Mouse (Mus musculus): ENCODE data around the gene Cox14. TPM values are rescaled to one million over a fixed set of nuclear protein-coding genes. Genes with fewer than 3 reads are reported as not detected.

The Cox14 gene
- polyA plus RNA-seq, 1 experiment, result 50.5 TPM

DNA sequence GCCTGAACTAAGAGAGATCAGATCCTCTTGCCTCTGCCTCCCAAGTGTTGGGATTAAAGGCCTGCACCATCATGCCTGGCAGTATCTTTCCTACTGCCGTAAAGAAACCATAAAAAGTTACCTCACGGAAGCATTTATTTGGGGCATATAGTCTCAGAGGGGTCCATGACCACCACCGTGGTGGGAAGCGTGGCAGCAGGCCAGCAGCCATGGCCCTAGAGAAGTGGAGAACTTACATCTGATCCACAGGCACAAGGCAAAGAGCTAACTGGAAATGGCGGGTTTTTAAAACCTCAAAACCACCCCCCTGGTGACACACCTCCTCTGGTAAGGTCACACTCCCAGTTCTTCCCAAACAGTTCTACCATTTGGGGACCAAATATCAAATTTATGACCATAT, 2.8 kb downstream of the Cox14 start:
- H3K4me1 ChIP-seq (ENCODE audit: control insufficient read depth, insufficient read depth, low read length), result peaks cover 15% of the 10 kb centered on the region
- no peak overlapping the region for H3K27ac ChIP-seq (ENCODE audit: control insufficient read depth, insufficient read depth, low read depth, low read length)
- no peak overlapping the region for H3K4me3 ChIP-seq (ENCODE audit: control insufficient read depth, low read depth, low read length)
- no peaks in the 10 kb centered on the region for H3K27me3 ChIP-seq (ENCODE audit: control insufficient read depth, insufficient read depth, low read length)
- H3K36me3 ChIP-seq (ENCODE audit: control insufficient read depth, insufficient read depth, low read length), result no peaks in the 10 kb centered on the region
- no peak for TF ChIP-seq POLR2A (IDR thresholded peaks at IDR 0.05; ENCODE audit: control insufficient read depth, low read depth, low read length)
- no peak for TF ChIP-seq CTCF (IDR thresholded peaks at IDR 0.05; ENCODE audit: control insufficient read depth, insufficient read depth, insufficient replicate concordance, low read depth, low read length)

DNA sequence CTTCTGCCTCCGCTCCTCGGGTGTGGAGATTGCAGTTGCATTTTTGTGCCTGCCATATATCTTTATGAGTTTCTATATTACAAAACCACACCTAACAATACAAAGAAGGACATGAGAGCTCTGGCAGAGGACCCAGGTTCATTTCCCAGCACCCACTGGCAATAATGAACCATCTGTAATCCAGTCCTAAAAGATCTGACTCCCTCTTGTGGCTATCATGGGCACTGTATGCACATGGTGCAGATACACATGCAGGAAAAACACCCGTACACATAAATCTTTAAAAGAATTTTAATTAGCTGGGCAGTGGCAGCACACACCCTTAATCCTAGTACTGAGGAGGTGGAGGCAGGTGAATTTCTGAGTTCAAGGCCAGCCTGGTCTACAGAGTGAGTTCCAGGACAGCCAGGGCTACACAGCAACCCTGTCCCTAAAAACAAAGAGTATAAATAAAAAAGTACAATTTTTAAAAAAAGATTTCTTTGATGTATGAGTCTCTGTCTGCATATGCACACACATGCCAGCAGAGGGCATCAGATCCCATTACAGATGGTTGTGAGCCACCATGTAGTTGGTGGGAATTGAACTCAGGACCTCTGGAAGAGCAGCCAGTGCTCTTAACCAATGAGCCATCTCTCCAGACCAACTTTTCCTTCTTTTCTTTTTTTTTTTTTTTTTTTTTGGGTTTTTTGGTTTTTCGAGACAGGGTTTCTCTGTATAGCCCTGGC, 3.8 kb downstream of the Cox14 start:
- Histone ChIP-seq H3K4me1 (ENCODE audit: control insufficient read depth, insufficient read depth, low read length) (peaks cover 6% of the 10 kb centered on the region), H3K4me3 (ENCODE audit: control insufficient read depth, low read depth, low read length) (no peak overlapping the region), H3K27me3 (ENCODE audit: control insufficient read depth, insufficient read depth, low read length) (no peaks in the 10 kb centered on the region), H3K36me3 (ENCODE audit: control insufficient read depth, insufficient read depth, low read length) (no peaks in the 10 kb centered on the region), H3K27ac (ENCODE audit: control insufficient read depth, insufficient read depth, low read depth, low read length) (no peak overlapping the region)
- TF ChIP-seq CTCF (IDR thresholded peaks at IDR 0.05; ENCODE audit: control insufficient read depth, insufficient read depth, insufficient replicate concordance, low read depth, low read length), result no peak
- TF ChIP-seq POLR2A (IDR thresholded peaks at IDR 0.05; ENCODE audit: control insufficient read depth, low read depth, low read length), result no peak

DNA sequence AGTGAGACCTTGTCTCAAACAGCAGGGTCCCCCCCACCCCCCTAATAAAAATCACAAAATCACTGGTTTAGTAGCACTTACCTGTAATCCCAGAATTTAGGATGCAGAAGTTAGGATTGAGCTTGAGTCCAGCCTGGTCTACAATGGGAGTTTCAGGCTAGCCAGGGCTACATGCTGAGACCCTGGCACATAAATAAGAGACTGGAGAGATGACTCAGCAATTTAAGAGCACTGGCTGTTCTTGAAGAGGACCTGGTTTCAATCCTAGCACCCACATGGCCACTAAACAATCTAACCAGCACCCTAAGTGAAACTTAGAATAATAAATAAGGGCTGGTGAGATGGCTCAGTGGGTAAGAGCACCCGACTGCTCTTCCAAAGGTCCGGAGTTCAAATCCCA, 5.7 kb downstream of the Cox14 start:
- no peak for TF ChIP-seq POLR2A (IDR thresholded peaks at IDR 0.05; ENCODE audit: control insufficient read depth, low read depth, low read length)
- TF ChIP-seq CTCF (IDR thresholded peaks at IDR 0.05; ENCODE audit: control insufficient read depth, insufficient read depth, insufficient replicate concordance, low read depth, low read length), result no peak
- no peaks in the 10 kb centered on the region for H3K27me3 ChIP-seq (ENCODE audit: control insufficient read depth, insufficient read depth, low read length)
- no peak overlapping the region for H3K27ac ChIP-seq (ENCODE audit: control insufficient read depth, insufficient read depth, low read depth, low read length)
- 0 out of 2 replicates have a peak, but pooled peaks cover 1% of the 10 kb centered on the region for H3K36me3 ChIP-seq (ENCODE audit: control insufficient read depth, insufficient read depth, low read length)
- no peaks in the 10 kb centered on the region for H3K4me1 ChIP-seq (ENCODE audit: control insufficient read depth, insufficient read depth, low read length)
- H3K4me3 ChIP-seq (ENCODE audit: control insufficient read depth, low read depth, low read length), result no peak overlapping the region

GRCm38 (mm10) chr15:99731678-99732077, 6.3 kb downstream of the Cox14 start:
- Histone ChIP-seq H3K4me3 (ENCODE audit: control insufficient read depth, low read depth, low read length) (no peak overlapping the region), H3K4me1 (ENCODE audit: control insufficient read depth, insufficient read depth, low read length) (no peaks in the 10 kb centered on the region), H3K27ac (ENCODE audit: control insufficient read depth, insufficient read depth, low read depth, low read length) (no peak overlapping the region), H3K27me3 (ENCODE audit: control insufficient read depth, insufficient read depth, low read length) (no peaks in the 10 kb centered on the region), H3K36me3 (ENCODE audit: control insufficient read depth, insufficient read depth, low read length) (peaks cover 1% of the 10 kb centered on the region; the same call in 1 of the 2 replicates)
- TF ChIP-seq CTCF (IDR thresholded peaks at IDR 0.05; ENCODE audit: control insufficient read depth, insufficient read depth, insufficient replicate concordance, low read depth, low read length) (no peak), POLR2A (IDR thresholded peaks at IDR 0.05; ENCODE audit: control insufficient read depth, low read depth, low read length) (no peak)

DNA sequence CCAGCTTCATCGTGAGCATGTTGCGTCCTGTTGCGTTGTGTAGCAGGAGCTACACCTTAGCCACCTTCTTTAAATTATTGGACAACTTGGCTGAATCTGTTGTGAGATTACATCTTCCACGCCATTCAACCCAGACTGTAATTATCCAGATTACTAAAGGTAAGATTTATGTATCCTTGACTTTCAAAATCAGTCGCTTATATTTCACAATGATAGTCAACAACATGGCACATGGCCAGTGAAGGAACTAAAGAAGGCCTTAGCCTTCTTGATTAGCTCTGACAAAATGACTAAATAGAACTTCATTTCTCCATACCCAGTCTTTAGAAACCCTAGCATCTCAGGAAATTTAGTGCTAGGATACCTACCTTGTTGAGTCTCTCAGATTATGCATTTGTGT, 7.8 kb downstream of the Cox14 start:
- no peak overlapping the region for H3K4me3 ChIP-seq (ENCODE audit: control insufficient read depth, low read depth, low read length)
- no peaks in the 10 kb centered on the region for H3K4me1 ChIP-seq (ENCODE audit: control insufficient read depth, insufficient read depth, low read length)
- H3K27ac ChIP-seq (ENCODE audit: control insufficient read depth, insufficient read depth, low read depth, low read length), result no peak overlapping the region
- TF ChIP-seq POLR2A (IDR thresholded peaks at IDR 0.05; ENCODE audit: control insufficient read depth, low read depth, low read length), result no peak
- TF ChIP-seq CTCF (IDR thresholded peaks at IDR 0.05; ENCODE audit: control insufficient read depth, insufficient read depth, insufficient replicate concordance, low read depth, low read length), result no peak
- H3K36me3 ChIP-seq (ENCODE audit: control insufficient read depth, insufficient read depth, low read length), result peaks cover 1% of the 10 kb centered on the region; the same call in 1 of the 2 replicates
- H3K27me3 ChIP-seq (ENCODE audit: control insufficient read depth, insufficient read depth, low read length), result no peaks in the 10 kb centered on the region

- TF ChIP-seq POLR2A (IDR thresholded peaks at IDR 0.05; ENCODE audit: control insufficient read depth, low read depth, low read length) (no peak), CTCF (IDR thresholded peaks at IDR 0.05; ENCODE audit: control insufficient read depth, insufficient read depth, insufficient replicate concordance, low read depth, low read length) (no peak)
- Histone ChIP-seq H3K27ac (ENCODE audit: control insufficient read depth, insufficient read depth, low read depth, low read length) (no peak overlapping the region), H3K4me1 (ENCODE audit: control insufficient read depth, insufficient read depth, low read length) (no peaks in the 10 kb centered on the region), H3K4me3 (ENCODE audit: control insufficient read depth, low read depth, low read length) (no peak overlapping the region), H3K36me3 (ENCODE audit: control insufficient read depth, insufficient read depth, low read length) (peaks cover 1% of the 10 kb centered on the region; the same call in 1 of the 2 replicates), H3K27me3 (ENCODE audit: control insufficient read depth, insufficient read depth, low read length) (no peaks in the 10 kb centered on the region)
Observed at GRCm38 (mm10) chr15:99735631-99736030, 10.2 kb downstream of the Cox14 start.

DNA sequence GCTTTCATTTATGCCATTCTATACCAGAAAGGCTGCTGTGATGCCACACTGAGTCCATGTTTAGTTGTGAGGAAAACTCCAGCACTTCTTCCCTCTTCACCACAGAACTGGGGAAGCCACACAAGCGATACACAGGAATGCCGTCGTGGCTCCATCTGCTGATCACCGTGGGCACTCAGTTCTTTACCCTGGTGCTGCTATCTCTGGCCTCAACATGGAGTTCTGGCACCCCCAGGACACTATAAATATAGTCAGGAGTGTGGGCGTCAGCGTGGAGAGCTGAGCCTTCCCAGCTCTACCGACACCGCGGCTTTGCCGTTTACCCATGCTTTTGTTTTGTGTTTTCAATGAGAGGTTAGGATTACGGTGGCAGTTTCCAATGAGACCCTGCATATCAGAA, 11.3 kb downstream of the Cox14 start:
- TF ChIP-seq POLR2A (IDR thresholded peaks at IDR 0.05; ENCODE audit: control insufficient read depth, low read depth, low read length), result no peak
- TF ChIP-seq CTCF (IDR thresholded peaks at IDR 0.05; ENCODE audit: control insufficient read depth, insufficient read depth, insufficient replicate concordance, low read depth, low read length), result no peak
- Histone ChIP-seq H3K27ac (ENCODE audit: control insufficient read depth, insufficient read depth, low read depth, low read length) (no peak overlapping the region), H3K27me3 (ENCODE audit: control insufficient read depth, insufficient read depth, low read length) (no peaks in the 10 kb centered on the region), H3K4me1 (ENCODE audit: control insufficient read depth, insufficient read depth, low read length) (no peaks in the 10 kb centered on the region), H3K36me3 (ENCODE audit: control insufficient read depth, insufficient read depth, low read length) (peaks cover 1% of the 10 kb centered on the region; the same call in 1 of the 2 replicates), H3K4me3 (ENCODE audit: control insufficient read depth, low read depth, low read length) (no peak overlapping the region)

All from testis, adult 2 months (tissue).